Mouse (Mus musculus): Measurements from ENCODE around the gene Tgfbr3l.
"Not testable (repeated sequence)": the region's sequence is repeated elsewhere in the genome, so short reads cannot be mapped to it uniquely, and the experiment has no call there.

Tgfbr3l gene

GRCm38 (mm10) chr8:4237814-4238433, 10.1 kb upstream of the Tgfbr3l start:
- no peak for DNase-seq (ENCODE audit: low spot score in 2 of 2)

- DNase-seq (ENCODE audit: low spot score in 2 of 2), result peak; percentile 99
Measured at GRCm38 (mm10) chr8:4238434-4239192, 9.4 kb upstream of the Tgfbr3l start, which contains the start of the genes Map2k7 and Gm49320. Gene Map2k7, plus strand, starts transcription at chr8:4238740. Gene Gm49320, plus strand, starts transcription at chr8:4238865.

- no peak for DNase-seq (ENCODE audit: low spot score in 2 of 2)
Measured at GRCm38 (mm10) chr8:4239193-4239890, 8.7 kb upstream of the Tgfbr3l start.

GRCm38 (mm10) chr8:4245061-4245460, 3.0 kb upstream of the Tgfbr3l start:
- no peak for DNase-seq (ENCODE audit: low spot score in 2 of 2)

- no peak for DNase-seq (ENCODE audit: low spot score in 2 of 2)
Measured at GRCm38 (mm10) chr8:4245737-4246136, 2.3 kb upstream of the Tgfbr3l start.

GRCm38 (mm10) chr8:4247241-4247640, 773 bp upstream of the Tgfbr3l start:
- no peak for DNase-seq (ENCODE audit: low spot score in 2 of 2)

GRCm38 (mm10) chr8:4249213-4249612, 1.2 kb downstream of the Tgfbr3l start:
- no peak for DNase-seq (ENCODE audit: low spot score in 2 of 2)

- DNase-seq (ENCODE audit: low spot score in 2 of 2), result peak; percentile 84 to 95
Measured at GRCm38 (mm10) chr8:4250306-4250970, 2.4 kb downstream of the Tgfbr3l start.

- no peak for DNase-seq (ENCODE audit: low spot score in 2 of 2)
Measured at GRCm38 (mm10) chr8:4252116-4252760, 4.2 kb downstream of the Tgfbr3l start.

GRCm38 (mm10) chr8:4252934-4253841, 5.2 kb downstream of the Tgfbr3l start, which contains the start of gene Snapc2:
Gene Snapc2, plus strand, starts transcription at chr8:4253080.
- peak; percentile 95 to 98 for DNase-seq (ENCODE audit: low spot score in 2 of 2)

GRCm38 (mm10) chr8:4254001-4254400, 6.0 kb downstream of the Tgfbr3l start:
- DNase-seq (ENCODE audit: low spot score in 2 of 2), result no peak

GRCm38 (mm10) chr8:4255471-4255870, 7.5 kb downstream of the Tgfbr3l start:
- not testable (repeated sequence) for DNase-seq (ENCODE audit: low spot score in 2 of 2)

GRCm38 (mm10) chr8:4256911-4257310, 8.9 kb downstream of the Tgfbr3l start:
- no peak for DNase-seq (ENCODE audit: low spot score in 2 of 2)

- DNase-seq (ENCODE audit: low spot score in 2 of 2), result no peak
Measured at GRCm38 (mm10) chr8:4257350-4257749, 9.3 kb downstream of the Tgfbr3l start.

- peak; percentile 84 to 95 for DNase-seq (ENCODE audit: low spot score in 2 of 2)
Measured at GRCm38 (mm10) chr8:4258233-4258632, 10.2 kb downstream of the Tgfbr3l start.

GRCm38 (mm10) chr8:4258678-4259077, 10.7 kb downstream of the Tgfbr3l start:
- no peak for DNase-seq (ENCODE audit: low spot score in 2 of 2)

GRCm38 (mm10) chr8:4259125-4259804, 11.3 kb downstream of the Tgfbr3l start, which contains the start of gene Ctxn1:
Gene Ctxn1, minus strand, starts transcription at chr8:4259274.
- DNase-seq (ENCODE audit: low spot score in 2 of 2), result peak; percentile 95 to 98

GRCm38 (mm10) chr8:4259805-4260170, 11.8 kb downstream of the Tgfbr3l start:
- no peak for DNase-seq (ENCODE audit: low spot score in 2 of 2)

- no peak for DNase-seq (ENCODE audit: low spot score in 2 of 2)
Measured at GRCm38 (mm10) chr8:4263105-4263791, 15.2 kb downstream of the Tgfbr3l start.

Measured in spleen, postnatal 4 days (tissue).